Mouse (Mus musculus): ENCODE results near the gene Vmn2r72. TPM values are rescaled to one million over a fixed set of nuclear protein-coding genes. Genes with fewer than 3 reads are reported as not detected.

The Vmn2r72 gene
- not detected in 2 replicates for polyA plus RNA-seq (2012; rRNA removed; ENCODE audit: low replicate concordance)

DNA sequence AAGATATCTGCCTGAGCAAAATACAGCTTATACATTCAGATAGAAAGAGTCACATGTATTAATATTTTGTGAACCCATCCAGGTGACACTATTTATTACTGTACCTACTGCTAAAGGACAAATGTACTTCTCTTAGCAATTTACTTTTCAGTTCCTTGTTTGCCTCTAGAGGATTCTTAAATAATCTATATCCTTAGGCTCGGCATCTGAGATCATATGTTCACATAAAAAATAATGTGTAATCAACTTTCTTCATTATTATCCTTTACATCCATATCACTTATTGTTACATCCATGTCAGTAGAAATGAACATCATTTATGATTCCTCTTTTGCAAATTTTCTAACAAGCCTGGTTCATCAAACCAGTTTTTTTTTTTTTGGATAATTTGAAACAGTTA lies at the start of gene Vmn2r72:
Vmn2r72 (minus strand) TSS at position 101 of the 400 bp plus-strand sequence.

Other genes starting within 250 kb of the Vmn2r72 start
- not detected in 2 replicates for gene Vmn2r71, start 192.0 kb downstream of the Vmn2r72 start, polyA plus RNA-seq (2012; rRNA removed; ENCODE audit: low replicate concordance)
- gene Vmn2r70, start 185.9 kb downstream of the Vmn2r72 start, polyA plus RNA-seq (2012; rRNA removed; ENCODE audit: low replicate concordance): not detected in 2 replicates
- gene Vmn2r73, start 121.2 kb upstream of the Vmn2r72 start, polyA plus RNA-seq (2012; rRNA removed; ENCODE audit: low replicate concordance): not detected in 2 replicates
- not detected in 2 replicates for gene Vmn2r74, start 206.5 kb upstream of the Vmn2r72 start, polyA plus RNA-seq (2012; rRNA removed; ENCODE audit: low replicate concordance)